Mouse (Mus musculus) midbrain, embryonic 14.5 days (tissue): ENCODE results near the gene Cdhr4. TPM values are rescaled to one million over a fixed set of nuclear protein-coding genes. Genes with fewer than 3 reads are reported as not detected.

ENCODE experiments used
- ATAC-seq: fragments of 200-750 bp; cut with Nextera tagmentation; 2 replicates; pipeline ENCODE4 v1.8.0; 2017; ENCODE audit warnings: moderate number of reproducible peaks, moderate library complexity; ENCODE audit not compliant: low FRiP score, low TSS enrichment
- DNase-seq: peaks from one replicate; pipeline ENCODE4 v3.0.0-alpha.2; 2015
- H3K27ac ChIP-seq: fragments of 300-500 bp; sonication (generic); replicated peaks from 2 replicates; pipeline ENCODE4 v1.5.1; 2014; ENCODE audit warnings: mild to moderate bottlenecking, low read depth, low read length, moderate library complexity
- H3K27me3 ChIP-seq: fragments of 300-500 bp; sonication (generic); 2 replicates; pipeline ENCODE4 v1.6.1; 2014; ENCODE audit warnings: low read length, control low read depth, mixed read lengths; ENCODE audit not compliant: control insufficient read depth, insufficient read depth
- H3K36me3 ChIP-seq: fragments of 300-500 bp; sonication (generic); 2 replicates; pipeline ENCODE4 v1.6.1; 2014; ENCODE audit warnings: low read length, control low read depth; ENCODE audit not compliant: control insufficient read depth, insufficient read depth
- H3K4me1 ChIP-seq: fragments of 300-500 bp; sonication (generic); 2 replicates; pipeline ENCODE4 v1.6.1; 2014; ENCODE audit warnings: mild to moderate bottlenecking, antibody characterized with exemption, low read length, control low read depth; ENCODE audit not compliant: control insufficient read depth, insufficient read depth
- H3K4me2 ChIP-seq: fragments of 300-500 bp; sonication (generic); 2 replicates; pipeline ENCODE4 v1.6.1; 2014; ENCODE audit warnings: mild to moderate bottlenecking, low read length, moderate library complexity
- H3K4me3 ChIP-seq: fragments of 300-500 bp; sonication (generic); replicated peaks from 2 replicates; pipeline ENCODE4 v1.5.1; 2014; ENCODE audit warnings: low read depth, low read length
- H3K9ac ChIP-seq: fragments of 300-500 bp; sonication (generic); replicated peaks from 2 replicates; pipeline ENCODE4 v1.6.1; 2014; ENCODE audit warnings: mild to moderate bottlenecking, low read length, moderate library complexity
- H3K9me3 ChIP-seq: fragments of 300-500 bp; sonication (generic); 2 replicates; pipeline ENCODE4 v1.6.1; 2016; ENCODE audit warnings: low read length, control low read depth, mixed read lengths; ENCODE audit not compliant: control insufficient read depth
- WGBS: fragments of 180-500 bp; shearing (Covaris S2); extraction: QIAGEN DNeasy Blood & Tissue Kit; methylation state at CpG from one replicate; pipeline ENCODE4 v1.1.7; 2014; 5-methylcytosine and 5-hydroxymethylcytosine counted together
- polyA plus RNA-seq: library from polyadenylated mRNA; unstranded; fragments of >200 nt; fragmentation: Nextera tagmentation; extraction: Ambion mirVana; gene quantifications from 2 replicates; pipeline ENCODE4 v1.2.1, GENCODE M21; 2014

Cdhr4 gene
- polyA plus RNA-seq, 1 experiment from 2014 or later, result 1.2 TPM

DNA sequence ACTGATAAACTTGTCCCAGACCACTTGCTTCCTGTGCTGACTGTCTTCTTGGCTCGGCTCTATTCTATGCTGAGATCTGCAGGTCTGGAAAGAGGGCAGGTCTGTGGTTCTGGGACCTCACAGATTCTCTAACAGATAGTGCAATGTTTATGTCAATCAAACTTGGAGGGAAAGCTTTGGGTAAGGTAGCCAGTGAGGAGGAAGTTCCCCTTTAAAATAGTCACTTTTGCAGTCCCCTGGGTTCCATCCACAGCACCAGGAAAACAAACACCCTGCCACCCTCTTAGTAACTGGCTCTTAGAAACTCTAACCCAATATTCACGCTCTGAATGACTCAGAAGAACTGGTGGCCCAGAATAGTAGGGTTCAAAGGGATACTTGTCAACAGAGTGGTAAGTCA lies 2.2 kb downstream of the Cdhr4 start:
- Histone ChIP-seq H3K4me1 (no peaks in the 10 kb centered on the region), H3K27ac (no peak overlapping the region), H3K9me3 (no peaks in the 10 kb centered on the region), H3K4me3 (no peak overlapping the region), H3K36me3 (no peaks in the 10 kb centered on the region), H3K9ac (no peak overlapping the region), H3K4me2 (no peak overlapping the region), H3K27me3 (no peaks in the 10 kb centered on the region)
- ATAC-seq (no peak), DNase-seq (no peak)
- 65% methylated on average over 2 of the region's 2 CpGs for WGBS

DNA sequence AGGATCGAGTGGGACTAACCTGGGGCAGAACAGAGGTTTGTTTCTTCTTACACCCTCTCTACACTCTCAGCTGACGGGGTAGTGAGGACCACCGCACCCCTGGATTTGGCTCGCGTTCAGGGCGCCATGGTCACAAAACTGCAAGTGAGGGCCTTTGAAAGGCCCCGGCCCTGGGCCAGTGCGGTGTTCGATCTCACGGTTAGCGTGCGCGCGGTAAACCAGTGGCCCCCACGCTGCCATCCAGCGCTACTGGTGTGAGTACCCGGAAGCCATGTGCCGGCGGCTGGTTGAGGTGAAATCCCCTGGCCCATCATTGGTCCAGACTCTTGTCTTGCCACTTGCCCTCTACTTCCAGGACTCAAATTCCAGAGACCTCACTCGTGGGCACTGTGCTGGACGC lies 3.2 kb downstream of the Cdhr4 start:
- DNase-seq (no peak), ATAC-seq (no peak)
- Histone ChIP-seq H3K27ac (no peak overlapping the region), H3K4me2 (no peak overlapping the region), H3K9ac (no peak overlapping the region), H3K4me3 (no peak overlapping the region), H3K9me3 (no peaks in the 10 kb centered on the region), H3K36me3 (no peaks in the 10 kb centered on the region), H3K27me3 (no peaks in the 10 kb centered on the region), H3K4me1 (no peaks in the 10 kb centered on the region)
- WGBS, result 96% methylated on average over 21 of the region's 21 CpGs

DNA sequence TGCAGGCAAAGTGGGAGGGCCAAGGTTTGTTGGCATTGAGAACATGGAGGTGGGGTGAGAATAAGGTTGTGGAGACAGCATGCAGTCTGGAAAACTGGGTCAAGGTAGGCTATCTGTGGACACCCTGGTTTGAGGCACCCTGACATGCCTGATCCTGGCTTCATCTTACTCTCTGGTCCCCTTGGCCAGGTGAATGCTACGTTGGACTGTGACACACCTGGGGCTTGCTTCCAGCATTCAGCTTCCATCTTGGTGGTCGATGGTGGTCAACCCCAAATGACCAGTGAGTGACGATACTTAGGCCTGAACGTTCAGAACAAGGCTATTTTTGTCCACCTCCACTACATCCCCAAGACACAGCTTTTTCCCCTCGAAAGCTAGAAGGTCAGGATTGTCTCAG lies 3.8 kb downstream of the Cdhr4 start, which contains the start of gene Gm20662:
Gene Gm20662, plus strand, starts transcription at position 301 of the 400 bp plus-strand sequence.
- H3K27me3 ChIP-seq, result no peaks in the 10 kb centered on the region
- ATAC-seq (no peak), DNase-seq (no peak)
- H3K36me3 ChIP-seq, result no peaks in the 10 kb centered on the region
- H3K9ac ChIP-seq, result no peak within 1 kb of the TSS
- H3K27ac ChIP-seq, result no peak within 1 kb of the TSS
- no peaks in the 10 kb centered on the region for H3K4me1 ChIP-seq
- no peak within 1 kb of the TSS for H3K4me2 ChIP-seq
- no peaks in the 10 kb centered on the region for H3K9me3 ChIP-seq
- H3K4me3 ChIP-seq, result no peak within 1 kb of the TSS
- WGBS, result 87% methylated on average over 5 of the region's 5 CpGs

DNA sequence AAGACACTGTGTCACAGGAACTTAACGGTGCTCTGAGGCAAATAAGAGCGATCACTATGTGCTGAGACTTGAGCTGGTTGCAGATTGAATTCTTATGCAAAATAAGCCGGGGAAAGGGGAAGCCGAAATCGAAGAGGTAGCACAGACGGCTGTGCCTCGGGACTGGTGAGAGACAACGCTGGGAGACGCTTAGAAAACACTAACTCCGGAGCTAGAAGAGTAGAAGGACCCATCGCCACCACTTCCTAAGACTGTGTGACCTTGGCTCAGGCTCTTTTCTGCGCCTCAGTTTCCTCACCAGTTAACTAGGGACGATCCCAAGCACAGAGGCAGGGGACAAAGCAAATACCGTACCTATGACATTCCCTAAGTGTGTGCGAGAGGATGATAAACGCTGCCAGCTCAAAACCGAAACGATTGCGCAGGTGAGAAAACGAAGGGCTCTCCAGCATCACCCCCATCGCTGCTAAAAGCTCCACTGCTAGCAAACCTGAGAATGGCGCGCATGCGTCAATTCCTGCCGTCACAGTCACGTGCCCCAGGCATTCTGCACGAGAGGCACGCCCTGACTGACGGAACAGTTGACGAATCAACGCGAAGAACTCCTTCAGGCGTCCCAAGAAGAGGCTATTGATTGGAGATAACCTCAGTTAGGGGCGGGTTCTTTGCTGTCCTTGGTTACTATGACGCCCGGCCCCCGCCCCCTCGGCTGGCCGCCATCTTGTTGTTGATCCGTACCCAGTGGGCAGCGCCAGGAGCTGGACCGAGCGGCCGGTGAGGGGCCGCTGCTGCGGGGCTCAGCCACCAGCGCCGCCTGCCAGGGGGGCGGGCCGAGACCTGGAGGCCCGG lies 9.8 kb downstream of the Cdhr4 start, which contains the start of gene Ip6k1:
Gene Ip6k1, plus strand, starts transcription at position 580 of the 849 bp plus-strand sequence.
- peak within 1 kb of the TSS; percentile 95 for H3K27ac ChIP-seq
- peak within 1 kb of the TSS; percentile 90 for H3K4me2 ChIP-seq
- no peaks in the 10 kb centered on the region for H3K9me3 ChIP-seq
- H3K27me3 ChIP-seq, result no peaks in the 10 kb centered on the region
- under 1% methylated on average over 51 of the region's 51 CpGs for WGBS
- peak within 1 kb of the TSS; percentile 96 for H3K4me3 ChIP-seq
- no peaks in the 10 kb centered on the region for H3K36me3 ChIP-seq
- peak; percentile 100 for DNase-seq
- H3K4me1 ChIP-seq, result peaks cover 23% of the 10 kb centered on the region
- ATAC-seq, result peak; percentile 99
- H3K9ac ChIP-seq, result peak within 1 kb of the TSS; percentile 94

DNA sequence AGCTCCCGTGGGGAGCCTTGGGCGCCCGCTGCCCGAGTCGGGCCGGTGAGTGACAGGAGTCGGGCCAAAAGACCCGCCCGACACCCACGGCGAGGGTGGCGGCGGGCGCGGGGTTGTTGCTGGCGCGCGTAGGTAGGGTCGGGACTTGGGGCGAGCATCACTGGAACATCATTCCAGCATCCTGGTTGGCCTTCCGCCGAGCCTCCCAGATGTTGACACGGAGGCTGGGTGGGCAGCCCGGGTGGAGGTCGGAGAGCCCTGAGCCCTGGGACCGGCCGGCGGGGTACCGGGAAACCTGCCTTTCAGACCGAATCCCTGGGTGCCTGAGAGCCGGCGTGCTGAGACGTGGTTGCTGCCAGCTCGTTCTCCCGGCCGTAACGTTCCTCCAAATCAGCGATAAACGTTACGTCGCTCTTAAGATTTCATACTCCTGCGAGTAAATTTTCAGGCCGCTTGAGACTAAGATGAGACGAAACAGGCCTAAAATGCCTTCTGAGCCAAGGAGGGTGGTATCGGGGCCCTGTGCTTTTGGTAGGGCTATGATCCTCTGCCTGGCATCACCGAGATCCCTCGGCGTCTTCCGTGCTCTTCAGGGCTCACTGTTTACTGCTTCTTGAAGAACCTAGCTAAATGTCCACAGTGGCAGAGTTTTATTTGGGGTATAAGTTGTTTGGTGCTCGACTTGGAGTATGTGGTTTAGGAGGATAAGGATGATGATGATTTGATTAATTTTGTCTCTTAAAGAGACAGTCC lies 10.7 kb downstream of the Cdhr4 start:
- ATAC-seq, result peak; percentile 76; the same call in 1 of the 2 replicates
- no peaks in the 10 kb centered on the region for H3K9me3 ChIP-seq
- H3K4me2 ChIP-seq, result peak overlapping the region; percentile 90
- peak; percentile 53 for DNase-seq
- H3K4me1 ChIP-seq, result peaks cover 23% of the 10 kb centered on the region
- peak overlapping the region; percentile 96 for H3K4me3 ChIP-seq
- H3K36me3 ChIP-seq, result no peaks in the 10 kb centered on the region
- no peaks in the 10 kb centered on the region for H3K27me3 ChIP-seq
- peak overlapping the region; percentile 95 for H3K27ac ChIP-seq
- under 1% methylated on average over 50 of the region's 50 CpGs for WGBS
- peak overlapping the region; percentile 94 for H3K9ac ChIP-seq

DNA sequence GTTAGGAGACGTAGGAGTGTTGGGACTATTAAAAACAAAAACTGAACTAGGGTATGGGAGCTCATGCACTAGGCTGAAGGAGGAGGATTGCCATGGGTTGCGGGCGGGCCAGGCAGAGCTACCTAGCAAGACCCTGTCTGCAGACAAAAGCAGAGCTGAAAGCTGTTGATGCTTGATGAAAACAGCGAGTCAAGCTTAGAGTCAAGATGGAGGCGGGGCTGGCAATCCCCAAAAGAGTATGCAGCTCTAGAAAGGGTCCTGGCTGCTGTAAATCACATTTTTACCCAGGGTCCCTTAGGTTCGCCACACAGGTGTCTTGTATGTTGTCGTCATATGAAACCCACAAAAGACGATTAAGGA lies 11.2 kb downstream of the Cdhr4 start:
- peaks cover 23% of the 10 kb centered on the region for H3K4me1 ChIP-seq
- peak overlapping the region; percentile 90 for H3K4me2 ChIP-seq
- DNase-seq (peak; percentile 60), ATAC-seq (no peak)
- WGBS, result 19% methylated on average over 8 of the region's 8 CpGs
- no peaks in the 10 kb centered on the region for H3K27me3 ChIP-seq
- no peaks in the 10 kb centered on the region for H3K36me3 ChIP-seq
- H3K9ac ChIP-seq, result peak overlapping the region; percentile 94
- H3K4me3 ChIP-seq, result peak overlapping the region; percentile 96
- no peaks in the 10 kb centered on the region for H3K9me3 ChIP-seq
- peak overlapping the region; percentile 95 for H3K27ac ChIP-seq

DNA sequence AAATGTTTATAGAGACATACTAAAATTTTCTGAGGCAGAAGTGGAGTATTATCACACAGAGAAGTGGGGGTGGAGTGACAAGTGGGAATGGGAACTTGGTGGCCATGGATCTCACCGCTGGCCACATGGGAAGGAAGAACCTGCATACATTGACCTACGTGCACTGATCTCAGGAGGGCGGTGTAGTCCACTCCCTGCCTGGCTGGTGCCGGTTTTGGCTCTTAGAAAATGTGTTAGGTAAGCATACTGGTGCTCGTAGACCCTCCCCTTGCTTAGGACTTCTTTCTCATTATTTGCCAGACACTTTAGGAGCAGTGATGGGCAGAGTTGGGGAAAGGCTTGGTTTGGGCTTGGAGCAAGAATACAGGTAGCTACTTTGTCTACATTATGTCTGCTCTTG lies 15.7 kb downstream of the Cdhr4 start:
- WGBS, result 94% methylated on average over 5 of the region's 5 CpGs
- ATAC-seq, result no peak

DNA sequence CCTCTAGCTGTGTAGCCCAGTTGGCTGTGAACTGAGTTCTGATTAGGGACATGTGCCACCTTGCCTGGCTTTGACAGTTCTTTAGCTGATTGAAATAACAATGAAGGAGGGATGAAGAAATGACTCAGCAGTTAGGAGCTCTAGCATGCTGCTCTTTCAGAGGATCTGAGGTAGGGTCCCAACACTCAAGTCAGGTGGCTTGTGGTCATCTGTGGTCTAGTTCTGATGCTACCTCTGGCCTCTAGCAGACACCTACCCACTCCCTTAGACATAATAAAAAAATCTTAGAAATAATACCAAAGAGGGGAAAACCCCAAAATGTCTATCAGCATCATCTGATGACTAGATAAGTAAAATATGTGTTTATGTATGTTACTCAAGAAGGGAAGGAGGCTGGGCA lies 18.1 kb downstream of the Cdhr4 start:
- Histone ChIP-seq H3K36me3 (0 out of 2 replicates have a peak, but pooled peaks cover 7% of the 10 kb centered on the region), H3K4me3 (no peak overlapping the region), H3K9ac (no peak overlapping the region), H3K27me3 (no peaks in the 10 kb centered on the region), H3K9me3 (no peaks in the 10 kb centered on the region), H3K4me2 (no peak overlapping the region), H3K4me1 (peaks cover 1% of the 10 kb centered on the region; the same call in 1 of the 2 replicates), H3K27ac (no peak overlapping the region)
- ATAC-seq, result no peak
- DNase-seq, result no peak

More for the DNA sequence above, 15.7 kb downstream of the Cdhr4 start:
- no peak for DNase-seq
- Histone ChIP-seq H3K27ac (no peak overlapping the region), H3K36me3 (0 out of 2 replicates have a peak, but pooled peaks cover 7% of the 10 kb centered on the region), H3K27me3 (no peaks in the 10 kb centered on the region), H3K4me1 (peaks cover 17% of the 10 kb centered on the region), H3K9ac (no peak overlapping the region), H3K4me3 (no peak overlapping the region), H3K4me2 (no peak overlapping the region), H3K9me3 (no peaks in the 10 kb centered on the region)
